Mouse (Mus musculus) forebrain, embryonic 14.5 days (tissue): ENCODE measurements at regions not wholly inside any gene's neighbourhood (a gene's known extent, or its start where the extent isn't known, plus 50 kb on each side); places are given as distances from the start of the nearest gene placed in this dataset.

Experiments used
- ATAC-seq: fragments of 200-750 bp; cut with Nextera tagmentation; 2 replicates; pipeline ENCODE4 v1.8.0; 2017; ENCODE audit warnings: mild to moderate bottlenecking, moderate library complexity
- DNase-seq: peaks from one replicate; pipeline ENCODE4 v3.0.0-alpha.2; 2015; ENCODE audit warnings: low spot score
- H3K27ac ChIP-seq: fragments of 300-500 bp; sonication (generic); 2 replicates; pipeline ENCODE4 v1.5.1; 2014; ENCODE audit warnings: low read depth, mild to moderate bottlenecking, control low read depth, low read length, moderate library complexity
- H3K27me3 ChIP-seq: fragments of 300-500 bp; sonication (generic); replicated peaks from 2 replicates; pipeline ENCODE4 v1.6.1; 2014; ENCODE audit warnings: low read length, control low read depth, mixed read lengths; ENCODE audit not compliant: control insufficient read depth, insufficient read depth
- H3K36me3 ChIP-seq: fragments of 300-500 bp; sonication (generic); 2 replicates; pipeline ENCODE4 v1.6.1; 2014; ENCODE audit warnings: low read length, control low read depth; ENCODE audit not compliant: control insufficient read depth, insufficient read depth
- H3K4me1 ChIP-seq: fragments of 300-500 bp; sonication (generic); 2 replicates; pipeline ENCODE4 v1.6.1; 2014; ENCODE audit warnings: antibody characterized with exemption, low read length, control low read depth; ENCODE audit not compliant: control insufficient read depth, insufficient read depth
- H3K4me2 ChIP-seq: fragments of 300-500 bp; sonication (generic); 2 replicates; pipeline ENCODE4 v1.6.1; 2014; ENCODE audit warnings: mild to moderate bottlenecking, control low read depth, low read length
- H3K4me3 ChIP-seq: fragments of 300-500 bp; sonication (generic); 2 replicates; pipeline ENCODE4 v1.5.1; 2014; ENCODE audit warnings: low read depth, low read length, control low read depth
- H3K9ac ChIP-seq: fragments of 300-500 bp; sonication (generic); 2 replicates; pipeline ENCODE4 v1.6.1; 2014; ENCODE audit warnings: mild to moderate bottlenecking, low read length, control low read depth, moderate library complexity
- H3K9me3 ChIP-seq: fragments of 300-500 bp; sonication (generic); replicated peaks from 2 replicates; pipeline ENCODE4 v1.6.1; 2016; ENCODE audit warnings: low read length, control low read depth, mixed read lengths; ENCODE audit not compliant: control insufficient read depth
- WGBS: fragments of 180-500 bp; shearing (Covaris S2); extraction: QIAGEN DNeasy Blood & Tissue Kit; methylation state at CpG from one replicate; pipeline ENCODE4 v1.1.7; 2014; 5-methylcytosine and 5-hydroxymethylcytosine counted together

- Histone ChIP-seq H3K9ac (no peak overlapping the region), H3K36me3 (no peaks in the 10 kb centered on the region), H3K27ac (no peak overlapping the region), H3K9me3 (no peaks in the 10 kb centered on the region), H3K27me3 (no peaks in the 10 kb centered on the region), H3K4me3 (no peak overlapping the region), H3K4me2 (no peak overlapping the region), H3K4me1 (no peaks in the 10 kb centered on the region; the same call in 1 of the 2 replicates)
- DNase-seq (no peak), ATAC-seq (no peak)
- WGBS = 94% methylated on average over 2 of the region's 2 CpGs
These were observed 202.1 kb downstream of the Wdr11 start for GRCm38 (mm10) chr7:129793733-129794132.

- Histone ChIP-seq H3K4me2 (no peak overlapping the region), H3K4me1 (no peaks in the 10 kb centered on the region; the same call in 1 of the 2 replicates), H3K9me3 (no peaks in the 10 kb centered on the region), H3K27me3 (no peaks in the 10 kb centered on the region), H3K9ac (no peak overlapping the region), H3K4me3 (no peak overlapping the region), H3K27ac (no peak overlapping the region), H3K36me3 (no peaks in the 10 kb centered on the region)
- DNase-seq (no peak), ATAC-seq (no peak)
- 64% methylated on average over 5 of the region's 5 CpGs for WGBS
These were observed 202.6 kb downstream of the Wdr11 start for GRCm38 (mm10) chr7:129794276-129794675.

- Histone ChIP-seq H3K4me2 (no peak overlapping the region), H3K36me3 (no peaks in the 10 kb centered on the region), H3K27ac (no peak overlapping the region), H3K9me3 (no peaks in the 10 kb centered on the region), H3K9ac (no peak overlapping the region), H3K4me3 (no peak overlapping the region), H3K27me3 (no peaks in the 10 kb centered on the region), H3K4me1 (peaks cover 15% of the 10 kb centered on the region; the same call in 1 of the 2 replicates)
- DNase-seq (no peak), ATAC-seq (no peak)
- 86% methylated on average over 5 of the region's 5 CpGs for WGBS
These were observed 206.9 kb downstream of the Wdr11 start for GRCm38 (mm10) chr7:129798525-129798924.

GRCm38 (mm10) chr7:129800461-129800867, 208.8 kb downstream of the Wdr11 start:
- H3K9ac ChIP-seq = no peak overlapping the region
- peaks cover 15% of the 10 kb centered on the region; the same call in 1 of the 2 replicates for H3K4me1 ChIP-seq
- no peak overlapping the region for H3K4me3 ChIP-seq
- ATAC-seq (no peak), DNase-seq (no peak)
- no peaks in the 10 kb centered on the region for H3K36me3 ChIP-seq
- H3K9me3 ChIP-seq = no peaks in the 10 kb centered on the region
- no peak overlapping the region for H3K4me2 ChIP-seq
- no peaks in the 10 kb centered on the region for H3K27me3 ChIP-seq
- 76% methylated on average over 6 of the region's 6 CpGs for WGBS
- no peak overlapping the region for H3K27ac ChIP-seq

- Histone ChIP-seq H3K9ac (no peak overlapping the region), H3K36me3 (no peaks in the 10 kb centered on the region), H3K4me2 (peak overlapping the region; percentile 1; the same call in 1 of the 2 replicates), H3K27me3 (no peaks in the 10 kb centered on the region), H3K27ac (no peak overlapping the region), H3K9me3 (no peaks in the 10 kb centered on the region), H3K4me3 (no peak overlapping the region), H3K4me1 (peaks cover 15% of the 10 kb centered on the region; the same call in 1 of the 2 replicates)
- peak; percentile 91 for DNase-seq
- peak; percentile 84 for ATAC-seq
- 4% methylated on average over 2 of the region's 2 CpGs for WGBS
These were observed 209.8 kb downstream of the Wdr11 start for GRCm38 (mm10) chr7:129801431-129801847.

GRCm38 (mm10) chr7:129802168-129802567, 210.5 kb downstream of the Wdr11 start:
- DNase-seq = no peak
- Histone ChIP-seq H3K27ac (no peak overlapping the region), H3K36me3 (no peaks in the 10 kb centered on the region), H3K9me3 (no peaks in the 10 kb centered on the region), H3K9ac (no peak overlapping the region), H3K4me2 (peak overlapping the region; percentile 3; the same call in 1 of the 2 replicates), H3K4me1 (peaks cover 15% of the 10 kb centered on the region; the same call in 1 of the 2 replicates), H3K27me3 (no peaks in the 10 kb centered on the region), H3K4me3 (no peak overlapping the region)
- ATAC-seq = no peak
- 26% methylated on average over 6 of the region's 6 CpGs for WGBS

GRCm38 (mm10) chr7:129805340-129805739, 213.7 kb downstream of the Wdr11 start:
- H3K4me2 ChIP-seq = no peak overlapping the region
- ATAC-seq = no peak
- no peak overlapping the region for H3K9ac ChIP-seq
- H3K27ac ChIP-seq = no peak overlapping the region
- no peaks in the 10 kb centered on the region for H3K9me3 ChIP-seq
- H3K4me1 ChIP-seq = peaks cover 15% of the 10 kb centered on the region; the same call in 1 of the 2 replicates
- no peak overlapping the region for H3K4me3 ChIP-seq
- H3K27me3 ChIP-seq = no peaks in the 10 kb centered on the region
- WGBS = 88% methylated on average over 5 of the region's 5 CpGs
- no peak for DNase-seq
- no peaks in the 10 kb centered on the region for H3K36me3 ChIP-seq

- no peak overlapping the region for H3K4me2 ChIP-seq
- H3K27ac ChIP-seq = no peak overlapping the region
- no peak overlapping the region for H3K9ac ChIP-seq
- H3K9me3 ChIP-seq = no peaks in the 10 kb centered on the region
- no peaks in the 10 kb centered on the region for H3K27me3 ChIP-seq
- H3K4me1 ChIP-seq = no peaks in the 10 kb centered on the region
- 76% methylated on average over 9 of the region's 9 CpGs for WGBS
- H3K4me3 ChIP-seq = no peak overlapping the region
- ATAC-seq (no peak), DNase-seq (peak; percentile 41)
- no peaks in the 10 kb centered on the region for H3K36me3 ChIP-seq
These were observed 218.5 kb downstream of the Wdr11 start for GRCm38 (mm10) chr7:129810141-129810540.

GRCm38 (mm10) chr7:129810565-129810964, 218.9 kb downstream of the Wdr11 start:
- WGBS = 94% methylated on average over 4 of the region's 4 CpGs

More at GRCm38 (mm10) chr7:129810565-129810964, 218.9 kb downstream of the Wdr11 start:
- ATAC-seq (no peak), DNase-seq (no peak)
- no peaks in the 10 kb centered on the region for H3K4me1 ChIP-seq
- no peak overlapping the region for H3K4me3 ChIP-seq
- H3K27me3 ChIP-seq = no peaks in the 10 kb centered on the region
- H3K9me3 ChIP-seq = no peaks in the 10 kb centered on the region
- H3K9ac ChIP-seq = no peak overlapping the region
- H3K4me2 ChIP-seq = no peak overlapping the region
- H3K27ac ChIP-seq = no peak overlapping the region
- H3K36me3 ChIP-seq = no peaks in the 10 kb centered on the region
